Mouse (Mus musculus) T-helper 2 cell (primary cell): ENCODE results near the gene Hrasls5.

Source experiments
- in situ Hi-C: fragments of 300-600 bp; cut with MboI, MseI; formaldehyde crosslinking; loops from one replicate; pipeline ENCODE4 v1.15.1; 2025; ENCODE audit warnings: high pct_unique_total_duplicates

Gene Hrasls5

GRCm38 (mm10) chr19:7611942-7612757 is at the start of gene Hrasls5:
TSS of gene Hrasls5 (plus strand) at chr19:7612541.
- in situ Hi-C loops, result no loop called here

GRCm38 (mm10) chr19:7562601-7563129 is 49.7 kb upstream of the Hrasls5 start:
- in situ Hi-C loops, result no loop called here

GRCm38 (mm10) chr19:7563676-7564075 is 48.7 kb upstream of the Hrasls5 start:
- in situ Hi-C loops, result no loop called here

GRCm38 (mm10) chr19:7564457-7564856 is 47.9 kb upstream of the Hrasls5 start:
- in situ Hi-C loops, result no loop called here

- in situ Hi-C loops, result no loop called here
Observed at GRCm38 (mm10) chr19:7566826-7567225, 45.5 kb upstream of the Hrasls5 start.

- in situ Hi-C loops, result no loop called here
Observed at GRCm38 (mm10) chr19:7568364-7568763, 44.0 kb upstream of the Hrasls5 start.

- in situ Hi-C loops, result loop anchor here (10.0 kb wide), 1 partner anchor 65 kb away; no protein-coding TSS in a partner anchor
Observed at GRCm38 (mm10) chr19:7569650-7570049, 42.7 kb upstream of the Hrasls5 start.

- in situ Hi-C loops, result loop anchor here (10.0 kb wide), 1 partner anchor 59 kb away; no protein-coding TSS in a partner anchor
Observed at GRCm38 (mm10) chr19:7576180-7576579, 36.2 kb upstream of the Hrasls5 start.

GRCm38 (mm10) chr19:7577710-7578109 is 34.6 kb upstream of the Hrasls5 start:
- in situ Hi-C loops, result loop anchor here (10.0 kb wide), 1 partner anchor 57 kb away; no protein-coding TSS in a partner anchor

- in situ Hi-C loops, result no loop called here
Observed at GRCm38 (mm10) chr19:7581042-7581441, 31.3 kb upstream of the Hrasls5 start.

GRCm38 (mm10) chr19:7583101-7583500 is 29.2 kb upstream of the Hrasls5 start:
- in situ Hi-C loops, result no loop called here

- in situ Hi-C loops, result no loop called here
Observed at GRCm38 (mm10) chr19:7583599-7583998, 28.7 kb upstream of the Hrasls5 start.

- in situ Hi-C loops, result no loop called here
Observed at GRCm38 (mm10) chr19:7585279-7585678, 27.1 kb upstream of the Hrasls5 start.

- in situ Hi-C loops, result no loop called here
Observed at GRCm38 (mm10) chr19:7585764-7586163, 26.6 kb upstream of the Hrasls5 start.

GRCm38 (mm10) chr19:7590795-7591194 is 21.5 kb upstream of the Hrasls5 start:
- in situ Hi-C loops, result no loop called here

- in situ Hi-C loops, result no loop called here
Observed at GRCm38 (mm10) chr19:7592018-7592417, 20.3 kb upstream of the Hrasls5 start.

- in situ Hi-C loops, result loop anchor here (5.0 kb wide), 1 partner anchor 73 kb away; no protein-coding TSS in a partner anchor
Observed at GRCm38 (mm10) chr19:7595534-7595933, 16.8 kb upstream of the Hrasls5 start.

GRCm38 (mm10) chr19:7598481-7598880 is 13.9 kb upstream of the Hrasls5 start:
- in situ Hi-C loops, result loop anchor here (5.0 kb wide), 1 partner anchor 76 kb away; no protein-coding TSS in a partner anchor

GRCm38 (mm10) chr19:7601551-7601950 is 10.8 kb upstream of the Hrasls5 start:
- in situ Hi-C loops, result no loop called here

- in situ Hi-C loops, result no loop called here
Observed at GRCm38 (mm10) chr19:7604107-7604506, 8.2 kb upstream of the Hrasls5 start.

GRCm38 (mm10) chr19:7605013-7605412 is 7.3 kb upstream of the Hrasls5 start:
- in situ Hi-C loops, result no loop called here

- in situ Hi-C loops, result no loop called here
Observed at GRCm38 (mm10) chr19:7605930-7606783, 6.2 kb upstream of the Hrasls5 start.
